Mouse (Mus musculus) megakaryocyte, embryonic 14.5 days (primary cell): ENCODE measurements at regions not wholly inside any gene's neighbourhood (a gene's known extent, or its start where the extent isn't known, plus 50 kb on each side); places are given as distances from the start of the nearest gene placed in this dataset.
A peak's percentile ranks its signal among the peaks of the same experiment; 100 is the strongest.

Source experiments
- H3K27me3 ChIP-seq: replicated peaks from 2 replicates; pipeline ENCODE3; 2012; ENCODE audit warnings: inconsistent platforms
- H3K36me3 ChIP-seq: replicated peaks from 2 replicates; pipeline ENCODE3; 2012; ENCODE audit warnings: low read length, inconsistent platforms, mixed read lengths
- H3K4me1 ChIP-seq: 2 replicates; pipeline ENCODE4 v1.6.1; 2012; ENCODE audit warnings: inconsistent platforms
- H3K4me3 ChIP-seq: replicated peaks from 2 replicates; pipeline ENCODE3; 2012; ENCODE audit warnings: moderate library complexity, mild to moderate bottlenecking, inconsistent platforms
- H3K9me3 ChIP-seq: 2 replicates; pipeline ENCODE4 v1.6.1; 2012; ENCODE audit warnings: inconsistent platforms
- FLI1 ChIP-seq: IDR thresholded peaks from 2 replicates; pipeline ENCODE4 v1.6.1; 2012; ENCODE audit warnings: low read length, inconsistent platforms, mixed read lengths
- GATA1 ChIP-seq: IDR thresholded peaks from 3 replicates; pipeline ENCODE4 v1.6.1; 2012; ENCODE audit warnings: mixed read lengths, low read length, inconsistent platforms, borderline replicate concordance

DNA sequence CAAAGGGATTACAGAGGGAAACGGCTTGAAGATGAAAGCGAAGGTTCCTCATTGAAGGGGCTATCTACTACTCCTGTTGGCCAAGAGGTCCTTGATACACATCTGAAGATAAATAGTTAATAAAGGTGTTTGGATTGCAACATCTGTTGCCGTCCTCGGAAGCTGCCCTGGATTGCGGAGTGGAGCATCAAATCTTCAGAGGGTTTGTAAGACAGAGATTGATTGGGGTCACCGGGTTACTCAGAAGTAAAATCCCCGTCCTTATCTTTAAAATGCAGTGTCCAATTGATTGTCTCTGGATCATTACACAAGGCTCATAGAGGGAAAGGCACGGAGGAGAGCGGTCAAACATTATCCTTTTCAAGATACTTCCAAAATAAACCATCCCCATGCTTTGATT, 212.4 kb upstream of the Hes1 start:
- peaks cover 3% of the 10 kb centered on the region for H3K27me3 ChIP-seq
- no peaks in the 10 kb centered on the region for H3K36me3 ChIP-seq
- H3K4me3 ChIP-seq, result no peak overlapping the region
- TF ChIP-seq GATA1 (no peak), FLI1 (no peak)
- no peaks in the 10 kb centered on the region for H3K9me3 ChIP-seq
- peaks cover 14% of the 10 kb centered on the region for H3K4me1 ChIP-seq

DNA sequence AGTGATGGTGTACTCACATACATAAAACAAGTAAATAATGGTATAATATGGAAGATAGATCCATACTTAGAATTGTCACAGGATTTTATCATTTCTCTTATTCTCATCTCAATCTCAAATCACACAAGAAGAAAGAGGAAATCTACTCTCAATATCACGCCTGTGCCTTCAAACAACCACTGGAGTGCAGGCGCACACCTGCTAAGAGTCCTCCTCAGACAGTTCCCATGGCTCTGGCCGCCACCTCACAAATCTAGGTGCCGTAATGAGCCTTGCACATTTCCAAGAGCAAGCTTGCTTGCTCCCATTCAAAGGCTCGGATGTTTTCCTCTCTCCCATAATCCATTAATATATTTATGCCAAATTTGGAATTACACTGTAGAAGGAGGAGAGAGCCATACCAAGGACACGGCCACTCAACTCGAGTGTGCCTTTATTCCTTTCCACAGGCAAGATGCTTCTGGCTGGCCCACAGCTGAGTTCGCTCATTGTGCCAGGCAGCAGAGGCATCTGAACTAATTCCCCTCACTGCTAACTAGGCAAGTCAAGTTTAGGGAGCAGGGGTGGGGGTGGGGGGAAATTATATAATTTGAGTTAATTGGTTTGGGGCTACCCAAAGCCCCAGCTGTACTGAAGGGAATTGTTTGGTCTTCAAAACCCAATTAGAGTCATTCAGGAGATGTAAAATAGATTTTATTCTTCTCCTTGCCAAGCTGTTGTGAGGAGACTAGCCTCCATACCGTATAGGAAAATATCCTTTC, 209.2 kb upstream of the Hes1 start:
- Histone ChIP-seq H3K9me3 (no peaks in the 10 kb centered on the region), H3K4me3 (no peak overlapping the region), H3K27me3 (peaks cover 9% of the 10 kb centered on the region), H3K4me1 (peaks cover 12% of the 10 kb centered on the region; the same call in 1 of the 2 replicates), H3K36me3 (no peaks in the 10 kb centered on the region)
- TF ChIP-seq GATA1 (no peak), FLI1 (no peak)

DNA sequence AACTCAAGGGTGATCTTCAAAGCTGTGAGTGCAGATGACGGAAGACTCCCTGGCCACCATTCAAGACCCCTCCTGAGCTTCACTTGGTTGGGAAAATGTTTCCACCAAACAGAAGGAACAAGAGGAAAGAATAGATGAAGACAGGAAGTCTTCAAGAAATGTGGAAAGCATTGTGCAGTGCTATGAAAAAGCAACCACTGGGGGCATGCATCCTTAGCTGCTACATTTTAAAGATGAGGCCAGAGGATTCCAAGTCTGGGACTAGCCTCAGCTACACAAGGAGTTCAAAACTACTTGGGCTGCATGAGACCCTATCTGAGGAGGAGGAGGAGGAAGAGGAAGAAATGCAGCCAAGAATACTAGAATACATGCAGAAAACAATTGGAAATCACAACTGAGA, 207.6 kb upstream of the Hes1 start:
- Histone ChIP-seq H3K36me3 (no peaks in the 10 kb centered on the region), H3K4me3 (no peak overlapping the region), H3K9me3 (no peaks in the 10 kb centered on the region), H3K4me1 (peaks cover 12% of the 10 kb centered on the region; the same call in 1 of the 2 replicates), H3K27me3 (peaks cover 21% of the 10 kb centered on the region)
- no peak for TF ChIP-seq FLI1
- no peak for TF ChIP-seq GATA1

DNA sequence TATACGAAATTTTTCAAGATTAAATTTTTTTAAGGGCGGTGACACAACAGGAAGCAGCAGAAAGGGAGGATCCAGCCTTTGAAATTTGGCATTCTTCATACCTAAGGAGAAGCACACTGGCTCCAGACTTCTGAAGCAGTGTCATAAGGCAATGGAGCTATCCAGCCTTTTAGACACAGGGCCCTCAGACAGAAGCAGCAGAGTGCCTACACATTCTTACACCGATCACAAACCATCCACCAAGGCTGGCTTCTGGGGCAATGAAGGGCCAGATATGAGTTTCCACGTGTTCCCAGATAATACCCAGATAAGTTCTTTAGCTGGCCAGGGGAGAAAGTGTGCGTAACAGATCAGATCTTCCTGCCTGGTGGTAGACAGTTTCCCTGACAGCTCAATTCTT, 205.5 kb upstream of the Hes1 start:
- Histone ChIP-seq H3K4me3 (no peak overlapping the region), H3K9me3 (no peaks in the 10 kb centered on the region), H3K36me3 (no peaks in the 10 kb centered on the region), H3K4me1 (peaks cover 18% of the 10 kb centered on the region), H3K27me3 (peaks cover 23% of the 10 kb centered on the region)
- TF ChIP-seq GATA1 (no peak), FLI1 (no peak)

- no peaks in the 10 kb centered on the region for H3K9me3 ChIP-seq
- H3K4me3 ChIP-seq, result no peak overlapping the region
- no peak for TF ChIP-seq FLI1
- no peak for TF ChIP-seq GATA1
- H3K27me3 ChIP-seq, result peaks cover 23% of the 10 kb centered on the region
- H3K4me1 ChIP-seq, result peaks cover 35% of the 10 kb centered on the region
- no peaks in the 10 kb centered on the region for H3K36me3 ChIP-seq
Observed at GRCm38 (mm10) chr16:29860306-29860705, 203.9 kb upstream of the Hes1 start.

GRCm38 (mm10) chr16:29861056-29861455, 203.1 kb upstream of the Hes1 start:
- Histone ChIP-seq H3K9me3 (no peaks in the 10 kb centered on the region), H3K27me3 (peaks cover 23% of the 10 kb centered on the region), H3K4me1 (peaks cover 43% of the 10 kb centered on the region), H3K4me3 (no peak overlapping the region), H3K36me3 (no peaks in the 10 kb centered on the region)
- TF ChIP-seq FLI1, result no peak
- no peak for TF ChIP-seq GATA1

GRCm38 (mm10) chr16:29865075-29865740, 199.0 kb upstream of the Hes1 start:
- H3K4me1 ChIP-seq, result peaks cover 46% of the 10 kb centered on the region

DNA sequence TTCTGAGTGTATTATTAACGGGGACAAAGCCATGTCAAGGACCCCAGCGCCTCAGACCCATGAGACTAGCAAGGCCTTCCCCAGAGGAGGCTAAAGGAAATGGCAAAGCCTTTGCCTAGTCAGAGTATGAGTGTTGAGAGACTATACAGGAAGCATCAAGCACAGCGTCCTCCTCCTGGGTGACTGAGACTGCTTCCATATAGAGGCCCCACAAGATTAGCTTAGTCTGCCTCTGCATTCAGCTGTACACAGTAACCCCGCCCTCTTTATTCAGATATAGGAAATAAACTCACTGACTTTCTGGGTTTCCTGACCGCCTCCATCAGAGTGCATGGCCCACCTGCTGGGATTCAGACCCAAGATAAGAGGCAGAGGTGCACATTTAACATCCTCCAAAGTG, 192.8 kb upstream of the Hes1 start:
- TF ChIP-seq FLI1 (no peak), GATA1 (no peak)
- H3K4me1 ChIP-seq, result peaks cover 21% of the 10 kb centered on the region
- no peaks in the 10 kb centered on the region for H3K36me3 ChIP-seq
- no peaks in the 10 kb centered on the region for H3K9me3 ChIP-seq
- peaks cover 5% of the 10 kb centered on the region for H3K27me3 ChIP-seq
- no peak overlapping the region for H3K4me3 ChIP-seq

More at GRCm38 (mm10) chr16:29865075-29865740, 199.0 kb upstream of the Hes1 start:
- H3K36me3 ChIP-seq, result no peaks in the 10 kb centered on the region
- H3K27me3 ChIP-seq, result peaks cover 15% of the 10 kb centered on the region
- no peaks in the 10 kb centered on the region for H3K9me3 ChIP-seq
- TF ChIP-seq GATA1 (no peak), FLI1 (no peak)
- peak overlapping the region; percentile 71 for H3K4me3 ChIP-seq

GRCm38 (mm10) chr16:29876196-29876595, 188.0 kb upstream of the Hes1 start:
- TF ChIP-seq FLI1 (no peak), GATA1 (no peak)

More at GRCm38 (mm10) chr16:29876196-29876595, 188.0 kb upstream of the Hes1 start:
- peaks cover 34% of the 10 kb centered on the region for H3K4me1 ChIP-seq
- peaks cover 21% of the 10 kb centered on the region for H3K27me3 ChIP-seq
- H3K36me3 ChIP-seq, result no peaks in the 10 kb centered on the region
- no peak overlapping the region for H3K4me3 ChIP-seq
- H3K9me3 ChIP-seq, result no peaks in the 10 kb centered on the region
